Mouse (Mus musculus) forebrain, embryonic 16.5 days (tissue): ENCODE measurements around the gene Zscan21. TPM values are rescaled to one million over a fixed set of nuclear protein-coding genes. Genes with fewer than 3 reads are reported as not detected.
A peak's percentile ranks its signal among the peaks of the same experiment; 100 is the strongest.

ENCODE experiments used
- ATAC-seq: fragments of 200-750 bp; cut with Nextera tagmentation; 2 replicates; pipeline ENCODE4 v1.8.0; 2017; ENCODE audit warnings: mild to moderate bottlenecking, moderate library complexity
- H3K27ac ChIP-seq: fragments of 300-500 bp; sonication (generic); 2 replicates; pipeline ENCODE4 v1.5.1; 2014; ENCODE audit warnings: low read length, control low read depth
- H3K27me3 ChIP-seq: fragments of 300-500 bp; sonication (generic); replicated peaks from 2 replicates; pipeline ENCODE4 v1.6.1; 2014; ENCODE audit warnings: low read length; ENCODE audit not compliant: control insufficient read depth, insufficient read depth
- H3K36me3 ChIP-seq: fragments of 300-500 bp; sonication (generic); 2 replicates; pipeline ENCODE4 v1.6.1; 2014; ENCODE audit not compliant: control insufficient read depth, insufficient read depth
- H3K4me1 ChIP-seq: fragments of 300-500 bp; sonication (generic); replicated peaks from 2 replicates; pipeline ENCODE4 v1.6.1; 2014; ENCODE audit warnings: low read length; ENCODE audit not compliant: control insufficient read depth, insufficient read depth
- H3K4me2 ChIP-seq: fragments of 300-500 bp; sonication (generic); 2 replicates; pipeline ENCODE4 v1.6.1; 2014; ENCODE audit warnings: mild to moderate bottlenecking, low read length, control low read depth
- H3K4me3 ChIP-seq: fragments of 300-500 bp; sonication (generic); replicated peaks from 2 replicates; pipeline ENCODE4 v1.5.1; 2014; ENCODE audit warnings: mild to moderate bottlenecking, low read length, control low read depth
- H3K9ac ChIP-seq: fragments of 300-500 bp; sonication (generic); replicated peaks from 2 replicates; pipeline ENCODE4 v1.6.1; 2014; ENCODE audit warnings: low read depth, low read length, control low read depth
- H3K9me3 ChIP-seq: fragments of 300-500 bp; sonication (generic); 2 replicates; pipeline ENCODE4 v1.6.1; 2016; ENCODE audit warnings: low read length; ENCODE audit not compliant: control insufficient read depth
- WGBS: fragments of 180-500 bp; shearing (Covaris S2); extraction: QIAGEN DNeasy Blood & Tissue Kit; methylation state at CpG from one replicate; pipeline ENCODE4 v1.1.7; 2014; 5-methylcytosine and 5-hydroxymethylcytosine counted together
- polyA plus RNA-seq: library from polyadenylated mRNA; unstranded; fragments of >200 nt; fragmentation: Nextera tagmentation; extraction: Ambion mirVana; gene quantifications from 2 replicates; pipeline ENCODE4 v1.2.1, GENCODE M21; 2015

The Zscan21 gene
- polyA plus RNA-seq, 1 experiment from 2014 or later, result 118 TPM

DNA sequence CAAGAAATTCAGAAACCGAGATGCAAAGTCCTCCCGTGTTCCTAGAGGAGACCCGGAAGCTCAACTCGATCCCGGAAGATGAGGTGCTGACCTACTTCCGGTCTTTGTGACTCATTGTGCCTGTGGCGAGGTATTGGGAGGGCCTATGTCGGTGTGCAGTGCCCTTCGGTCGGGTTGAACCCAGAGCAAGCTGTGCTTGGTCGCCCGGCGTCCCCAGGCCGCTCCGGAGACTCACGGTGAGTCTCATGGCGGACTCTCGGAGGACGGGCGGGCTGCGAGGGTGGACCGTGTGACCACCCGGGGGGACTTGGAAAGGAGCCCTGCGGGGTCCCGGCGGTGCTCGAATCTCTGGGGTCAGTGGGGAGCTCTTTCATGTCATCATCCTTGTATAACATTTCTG, 31.7 kb upstream of the Zscan21 start, which contains the start of gene Zkscan1:
Zkscan1 (plus strand) TSS at position 89 of the 400 bp plus-strand sequence.
- Histone ChIP-seq H3K27ac (peak within 1 kb of the TSS; percentile 83), H3K9ac (peak within 1 kb of the TSS; percentile 94), H3K36me3 (no peaks in the 10 kb centered on the region), H3K27me3 (no peaks in the 10 kb centered on the region), H3K4me3 (peak within 1 kb of the TSS; percentile 75), H3K9me3 (no peaks in the 10 kb centered on the region), H3K4me2 (peak within 1 kb of the TSS; percentile 86), H3K4me1 (peaks cover 21% of the 10 kb centered on the region)
- WGBS, result 0% methylated on average over 27 of the region's 27 CpGs
- peak; percentile 96 for ATAC-seq

DNA sequence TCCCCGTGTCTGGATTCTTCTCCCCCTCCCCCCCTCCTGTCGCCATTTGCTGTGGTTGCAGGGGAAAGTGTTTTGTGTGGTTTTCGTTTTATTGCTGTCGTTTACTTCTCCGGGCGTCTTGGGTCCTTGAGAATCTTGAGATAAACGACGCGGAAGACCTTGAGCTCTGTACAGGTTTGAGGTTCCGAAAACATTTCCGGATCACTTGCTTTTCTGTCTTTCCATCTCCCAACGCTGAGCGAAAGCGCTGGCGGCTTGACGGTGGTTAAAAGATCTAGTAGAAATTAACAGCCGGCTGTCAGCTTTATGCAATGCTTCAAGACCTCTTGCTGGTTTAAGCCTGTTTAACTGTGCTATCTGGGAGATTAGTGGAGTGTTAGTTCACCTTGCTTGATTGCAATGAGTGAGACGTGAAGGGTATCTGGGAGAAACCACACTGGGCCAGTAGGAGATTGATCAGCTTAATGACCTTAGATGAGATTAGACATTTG, 31.2 kb upstream of the Zscan21 start:
- no peaks in the 10 kb centered on the region for H3K9me3 ChIP-seq
- peak overlapping the region; percentile 86 for H3K4me2 ChIP-seq
- H3K27me3 ChIP-seq, result no peaks in the 10 kb centered on the region
- peak overlapping the region; percentile 83 for H3K27ac ChIP-seq
- whole genome bisulfite sequencing, result under 1% methylated on average over 18 of the region's 18 CpGs
- H3K4me3 ChIP-seq, result peak overlapping the region; percentile 75
- peaks cover 21% of the 10 kb centered on the region for H3K4me1 ChIP-seq
- H3K36me3 ChIP-seq, result no peaks in the 10 kb centered on the region
- peak; percentile 30; the same call in 1 of the 2 replicates for ATAC-seq
- H3K9ac ChIP-seq, result peak overlapping the region; percentile 94

DNA sequence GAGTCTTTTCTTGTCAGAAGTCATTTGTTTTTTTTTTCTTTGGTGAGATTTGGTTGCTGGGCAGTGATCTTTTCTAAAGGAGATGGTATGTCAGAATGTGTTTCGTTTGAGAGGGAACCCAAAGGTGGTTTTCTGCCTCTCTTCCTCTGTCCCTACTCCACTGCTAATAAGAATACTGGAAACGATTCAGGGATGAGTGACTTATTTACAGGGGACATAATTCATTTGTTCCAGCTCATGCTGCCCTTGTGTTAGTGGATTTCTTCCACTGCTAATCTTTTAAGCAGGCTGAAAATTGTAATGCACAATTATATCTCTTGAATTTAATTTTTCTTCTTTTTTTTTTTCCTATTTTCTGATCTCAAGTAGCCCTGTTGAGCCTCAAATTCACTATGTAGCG, 29.9 kb upstream of the Zscan21 start:
- Histone ChIP-seq H3K4me1 (peaks cover 21% of the 10 kb centered on the region), H3K27me3 (no peaks in the 10 kb centered on the region), H3K9me3 (no peaks in the 10 kb centered on the region), H3K36me3 (no peaks in the 10 kb centered on the region), H3K9ac (no peak overlapping the region), H3K4me3 (no peak overlapping the region), H3K27ac (no peak overlapping the region), H3K4me2 (peak overlapping the region; percentile 86)
- ATAC-seq, result no peak
- 80% methylated on average over 3 of the region's 3 CpGs for WGBS

DNA sequence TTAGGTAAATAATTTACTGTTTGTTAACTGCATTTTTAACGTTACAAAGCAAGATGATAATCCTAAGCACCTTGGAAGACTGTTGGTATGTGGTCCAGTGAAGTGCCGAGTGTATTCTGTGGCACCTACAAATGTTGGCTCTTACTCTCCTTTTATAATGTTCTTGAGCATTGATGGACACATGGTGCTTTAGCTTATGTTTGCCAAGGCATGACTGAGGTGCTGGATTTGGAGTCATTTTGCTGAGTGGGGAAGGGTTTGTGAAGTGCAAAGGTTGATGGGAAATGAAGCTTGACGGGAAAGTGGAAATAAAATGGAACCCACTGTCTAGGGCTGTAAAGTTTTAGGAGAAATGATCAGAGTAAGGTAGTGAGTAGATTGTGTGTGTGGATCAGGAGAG, 28.3 kb upstream of the Zscan21 start:
- Histone ChIP-seq H3K27me3 (no peaks in the 10 kb centered on the region), H3K4me2 (no peak overlapping the region), H3K9me3 (no peaks in the 10 kb centered on the region), H3K9ac (no peak overlapping the region), H3K36me3 (no peaks in the 10 kb centered on the region), H3K4me3 (no peak overlapping the region), H3K27ac (no peak overlapping the region), H3K4me1 (peaks cover 21% of the 10 kb centered on the region)
- 84% methylated on average over 3 of the region's 3 CpGs for WGBS
- ATAC-seq, result no peak

DNA sequence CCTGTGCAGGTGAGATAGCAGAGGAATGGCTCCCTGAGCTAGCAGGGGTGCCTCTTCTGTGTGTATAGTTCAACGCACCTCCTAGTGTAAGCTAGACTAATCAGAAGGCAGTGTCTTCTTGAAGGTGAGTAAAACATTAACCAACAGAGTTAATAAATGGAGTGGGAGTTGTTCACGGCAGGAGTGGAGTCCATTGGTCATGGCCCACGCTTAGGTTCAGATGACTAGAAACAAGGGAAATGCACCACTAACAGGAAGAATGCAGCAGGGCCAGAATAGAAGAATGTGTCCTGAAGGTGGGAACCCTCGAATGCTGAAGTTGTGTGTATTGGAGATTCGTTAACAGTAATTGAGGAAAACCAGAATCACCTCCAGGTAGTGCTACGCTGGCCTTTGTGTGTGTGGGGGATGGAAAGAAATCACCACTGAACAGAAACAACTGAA, 27.6 kb upstream of the Zscan21 start:
- Histone ChIP-seq H3K4me3 (no peak overlapping the region), H3K9me3 (no peaks in the 10 kb centered on the region), H3K27me3 (no peaks in the 10 kb centered on the region), H3K36me3 (peaks cover 5% of the 10 kb centered on the region), H3K9ac (no peak overlapping the region), H3K4me1 (peaks cover 21% of the 10 kb centered on the region), H3K4me2 (no peak overlapping the region), H3K27ac (no peak overlapping the region)
- 76% methylated on average over 6 of the region's 6 CpGs for WGBS
- ATAC-seq, result no peak

DNA sequence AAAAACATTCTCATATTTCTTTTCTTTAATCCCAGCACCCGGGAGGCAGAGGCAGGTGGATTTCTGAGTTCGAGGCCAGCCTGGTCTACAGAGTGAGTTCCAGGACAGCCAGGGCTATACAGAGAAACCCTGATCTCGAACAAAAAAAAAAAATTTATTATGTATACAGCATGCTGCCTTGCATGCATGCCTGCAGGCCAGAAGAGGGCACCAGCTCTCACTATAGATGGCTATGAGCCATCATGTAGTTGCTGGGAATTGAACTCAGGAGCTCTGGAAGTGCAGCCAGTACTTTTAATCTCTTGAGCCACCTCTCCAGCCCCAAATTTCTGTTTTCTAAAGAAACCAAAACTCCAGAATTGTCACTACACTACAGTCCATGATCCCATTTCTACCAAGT, 26.4 kb upstream of the Zscan21 start:
- Histone ChIP-seq H3K9me3 (no peaks in the 10 kb centered on the region), H3K4me1 (peaks cover 21% of the 10 kb centered on the region), H3K36me3 (peaks cover 15% of the 10 kb centered on the region), H3K9ac (no peak overlapping the region), H3K4me3 (no peak overlapping the region), H3K4me2 (no peak overlapping the region), H3K27ac (no peak overlapping the region), H3K27me3 (no peaks in the 10 kb centered on the region)
- ATAC-seq, result no peak
- WGBS, result 74% methylated on average over 3 of the region's 3 CpGs

DNA sequence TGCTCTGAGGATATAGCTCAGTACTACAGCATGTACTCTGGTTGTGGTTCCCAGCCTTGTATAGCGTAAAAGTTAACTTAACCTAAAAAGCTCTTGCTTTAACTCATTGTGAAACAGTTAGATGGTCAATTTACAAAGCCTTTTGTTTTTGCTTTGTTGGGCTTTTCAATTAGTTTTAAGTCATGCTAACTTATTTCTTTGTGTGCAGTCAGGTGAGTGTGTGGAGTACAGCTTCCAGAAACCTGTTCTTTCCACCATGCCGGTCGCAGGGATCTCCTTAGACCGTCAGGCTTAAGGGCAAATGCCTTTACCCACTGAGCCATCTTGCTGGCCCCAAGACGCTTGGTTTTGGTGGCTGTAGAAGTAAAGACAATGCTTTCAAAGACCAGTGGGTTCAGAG, 26.0 kb upstream of the Zscan21 start:
- Histone ChIP-seq H3K27me3 (no peaks in the 10 kb centered on the region), H3K27ac (no peak overlapping the region), H3K36me3 (peaks cover 15% of the 10 kb centered on the region), H3K4me1 (peaks cover 21% of the 10 kb centered on the region), H3K9ac (no peak overlapping the region), H3K9me3 (no peaks in the 10 kb centered on the region), H3K4me2 (no peak overlapping the region), H3K4me3 (no peak overlapping the region)
- WGBS, result 87% methylated on average over 5 of the region's 5 CpGs
- ATAC-seq, result no peak

DNA sequence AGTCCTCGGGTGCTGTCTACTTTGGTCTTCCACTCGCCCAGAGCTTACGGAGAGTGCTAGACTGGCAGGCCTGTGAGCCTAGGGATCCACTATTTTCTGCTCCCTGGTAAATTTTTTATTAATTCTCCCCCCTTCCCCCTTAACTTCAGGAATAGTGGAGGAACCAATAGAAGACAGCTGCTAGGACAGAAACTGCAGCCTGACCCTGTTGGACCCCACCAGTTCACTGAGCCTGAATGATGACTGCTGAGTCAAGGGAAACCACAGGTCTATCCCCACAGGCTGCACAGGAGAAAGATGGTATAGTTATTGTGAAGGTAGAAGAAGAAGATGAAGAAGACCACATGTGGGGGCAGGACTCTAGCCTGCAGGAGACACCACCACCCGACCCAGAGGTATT, 23.9 kb upstream of the Zscan21 start:
- H3K4me2 ChIP-seq, result no peak overlapping the region
- no peak overlapping the region for H3K9ac ChIP-seq
- 97% methylated on average over 4 of the region's 4 CpGs for WGBS
- H3K4me3 ChIP-seq, result no peak overlapping the region
- H3K27me3 ChIP-seq, result no peaks in the 10 kb centered on the region
- peaks cover 7% of the 10 kb centered on the region for H3K4me1 ChIP-seq
- H3K27ac ChIP-seq, result no peak overlapping the region
- H3K36me3 ChIP-seq, result peaks cover 27% of the 10 kb centered on the region
- no peak for ATAC-seq
- H3K9me3 ChIP-seq, result no peaks in the 10 kb centered on the region

DNA sequence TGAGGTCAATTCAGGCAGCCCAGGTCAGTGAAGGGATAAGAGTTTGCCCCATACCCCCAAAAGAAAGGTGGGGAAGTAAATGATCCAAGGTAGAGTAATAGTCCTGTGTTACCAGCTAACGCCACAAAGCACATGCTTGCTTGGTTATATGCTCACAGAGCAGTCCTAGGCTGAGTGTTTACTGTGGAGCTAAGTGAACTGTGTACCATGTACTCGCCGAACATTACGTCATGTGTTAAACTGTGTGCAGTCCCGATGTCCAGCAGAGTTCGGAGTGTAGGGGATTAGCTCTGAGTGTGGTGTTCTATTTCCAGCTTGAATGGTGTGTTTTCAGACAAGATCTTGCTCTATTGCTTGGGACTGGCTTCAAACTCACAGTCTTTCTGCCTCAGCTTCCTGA, 22.2 kb upstream of the Zscan21 start:
- Histone ChIP-seq H3K4me1 (no peaks in the 10 kb centered on the region), H3K27ac (no peak overlapping the region), H3K9ac (no peak overlapping the region), H3K4me3 (no peak overlapping the region), H3K9me3 (no peaks in the 10 kb centered on the region), H3K36me3 (peaks cover 43% of the 10 kb centered on the region), H3K4me2 (no peak overlapping the region), H3K27me3 (no peaks in the 10 kb centered on the region)
- ATAC-seq, result no peak
- WGBS, result 96% methylated on average over 6 of the region's 6 CpGs

DNA sequence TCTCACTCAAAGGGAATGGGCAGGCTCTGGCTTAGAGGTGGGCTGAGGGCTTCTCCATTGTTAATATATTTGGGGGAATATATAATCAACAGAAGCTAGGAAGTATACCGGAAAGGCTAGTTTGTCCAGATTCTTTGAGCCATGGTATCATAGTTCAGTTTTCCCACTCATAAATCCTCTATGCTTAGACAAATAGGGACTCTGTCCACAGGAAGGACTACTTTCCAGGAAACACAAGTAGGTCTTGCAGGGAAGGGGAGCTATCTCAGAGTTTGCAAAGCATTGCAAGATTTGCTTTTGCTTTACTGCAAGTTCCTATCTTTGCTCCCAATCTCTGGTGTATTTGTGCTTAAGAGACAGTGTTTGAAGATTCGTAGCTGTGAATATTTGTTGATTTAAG, 11.7 kb upstream of the Zscan21 start:
- no peaks in the 10 kb centered on the region for H3K27me3 ChIP-seq
- no peak for ATAC-seq
- no peaks in the 10 kb centered on the region for H3K9me3 ChIP-seq
- H3K4me2 ChIP-seq, result no peak overlapping the region
- 92% methylated on average over 2 of the region's 2 CpGs for WGBS
- no peak overlapping the region for H3K9ac ChIP-seq
- no peaks in the 10 kb centered on the region for H3K4me1 ChIP-seq
- no peak overlapping the region for H3K27ac ChIP-seq
- H3K36me3 ChIP-seq, result peaks cover 47% of the 10 kb centered on the region
- H3K4me3 ChIP-seq, result no peak overlapping the region
